Mouse (Mus musculus): ENCODE measurements at regions not wholly inside any gene's neighbourhood (a gene's known extent, or its start where the extent isn't known, plus 50 kb on each side); places are given as distances from the start of the nearest gene placed in this dataset.

- DNase-seq (ENCODE audit: low spot score in 2 of 2), result no peak
Measured at GRCm38 (mm10) chr6:140095416-140095815, 54.2 kb upstream of the Plcz1 start.

All from left cerebral cortex, adult 8-10 months (tissue).